Mouse (Mus musculus) ES-Bruce4 (cell line): ENCODE measurements around the gene Pde11a.

Experiments
- CTCF ChIP-seq: IDR thresholded peaks from one replicate; pipeline ENCODE4 v1.8.1; 2011; ENCODE audit warnings: low read depth, low read length
- POLR2A ChIP-seq: IDR thresholded peaks from one replicate; pipeline ENCODE4 v1.8.1; 2011; ENCODE audit warnings: low read length; ENCODE audit not compliant: insufficient read depth

GRCm38 (mm10) chr2:76320336-76320735 is 18.2 kb downstream of the Pde11a start:
- TF ChIP-seq POLR2A (no peak), CTCF (no peak)
